Mouse (Mus musculus) B cell, adult 2 months (primary cell): ENCODE measurements around the gene Gm28035.
A peak's percentile ranks its signal among the peaks of the same experiment; 100 is the strongest.

ENCODE experiments used
- DNase-seq, 2 experiments: peaks; one replicate each; pipeline ENCODE4 v3.0.0; 2022

Gm28035 gene

DNA sequence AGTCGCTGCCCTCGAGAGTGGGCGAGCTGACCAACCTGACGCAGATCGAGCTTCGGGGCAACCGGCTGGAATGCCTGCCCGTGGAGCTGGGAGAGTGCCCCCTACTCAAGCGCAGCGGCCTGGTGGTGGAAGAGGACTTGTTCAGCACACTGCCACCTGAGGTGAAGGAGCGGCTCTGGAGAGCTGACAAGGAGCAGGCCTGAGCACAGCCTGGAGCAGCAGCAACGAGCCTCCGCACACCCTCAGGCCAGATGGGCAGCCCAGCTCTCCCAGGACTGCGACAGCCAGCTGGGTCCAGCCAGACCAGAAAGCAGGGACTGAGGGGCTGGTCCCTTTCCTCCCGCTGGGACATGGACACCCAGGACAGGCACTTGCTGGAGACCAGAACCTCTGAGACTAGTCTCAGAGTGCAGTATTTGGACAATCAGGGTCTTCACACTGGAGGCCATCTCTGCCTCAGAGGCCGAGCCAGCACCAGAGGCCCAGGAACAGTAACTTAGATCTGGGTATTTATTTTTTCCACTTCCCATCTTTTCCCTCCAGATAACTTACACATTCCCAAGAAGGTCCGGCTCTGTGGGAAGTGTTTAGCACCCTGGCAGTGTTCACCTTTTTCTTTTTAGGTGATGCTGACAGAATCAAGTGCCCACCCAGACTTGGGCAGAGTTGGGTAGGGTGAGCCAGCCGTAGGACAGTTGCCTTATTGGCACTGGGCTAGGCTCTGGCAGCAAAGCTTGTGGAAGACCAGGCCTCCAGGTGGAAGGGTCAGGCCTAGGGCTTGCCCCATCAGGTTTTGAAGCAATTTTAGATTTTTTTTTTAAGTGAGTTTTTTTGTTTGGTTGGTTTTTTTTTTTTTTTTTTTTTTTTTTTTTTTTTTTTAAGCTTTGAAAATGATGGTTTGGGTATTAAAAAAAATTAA, 21.8 kb downstream of the Gm28035 start:
- no peak for DNase-seq

DNA sequence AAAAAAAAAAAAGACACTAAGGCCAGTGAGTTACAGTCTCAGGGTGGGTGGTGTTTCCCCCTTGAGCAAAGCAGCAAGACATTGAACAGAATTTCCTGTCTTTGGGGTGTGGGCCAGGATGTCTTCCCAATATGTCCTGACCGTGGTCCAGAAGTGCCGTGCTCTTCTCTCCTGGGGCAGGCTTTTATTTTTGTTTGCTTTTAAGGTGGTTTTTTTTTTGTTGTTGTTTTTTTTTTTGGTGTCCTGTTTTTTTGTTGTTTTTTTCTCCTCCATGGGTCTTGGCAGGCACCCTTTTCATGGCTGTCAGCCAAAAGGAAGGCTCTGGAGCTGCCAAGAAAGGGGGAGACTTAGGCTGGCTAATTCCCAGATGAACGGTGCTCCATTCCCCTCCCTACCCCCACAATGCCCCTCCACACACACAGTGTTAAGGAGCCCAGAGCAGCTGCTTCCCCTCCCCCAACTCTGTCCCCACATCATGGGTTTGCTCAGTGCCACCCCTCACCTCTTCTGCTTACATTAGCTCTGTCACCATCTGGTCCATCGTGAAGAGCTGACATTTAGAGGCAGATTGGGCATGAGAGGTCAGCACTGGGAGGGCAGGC, 22.6 kb downstream of the Gm28035 start:
- DNase-seq, result no peak

DNA sequence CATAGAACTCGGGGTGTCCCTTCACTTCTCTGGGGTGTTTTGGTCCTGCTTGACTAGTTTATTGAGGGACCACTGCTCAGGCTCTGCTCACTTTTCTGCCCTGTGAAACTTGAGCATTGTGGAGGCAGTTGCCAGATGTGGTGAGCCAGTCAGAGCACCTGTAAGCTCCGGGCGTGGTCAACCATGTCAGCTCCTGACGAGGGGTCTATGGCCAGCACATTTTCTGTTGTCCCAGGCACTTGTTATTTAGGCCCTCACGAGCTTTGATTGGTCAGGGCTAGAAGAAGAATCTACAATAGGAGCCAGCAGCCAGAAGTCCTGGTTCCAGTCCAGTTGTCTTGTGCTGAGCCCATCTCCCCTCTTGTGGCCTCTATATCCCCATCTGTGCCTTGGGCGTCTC, 23.4 kb downstream of the Gm28035 start:
- no peak for DNase-seq

DNA sequence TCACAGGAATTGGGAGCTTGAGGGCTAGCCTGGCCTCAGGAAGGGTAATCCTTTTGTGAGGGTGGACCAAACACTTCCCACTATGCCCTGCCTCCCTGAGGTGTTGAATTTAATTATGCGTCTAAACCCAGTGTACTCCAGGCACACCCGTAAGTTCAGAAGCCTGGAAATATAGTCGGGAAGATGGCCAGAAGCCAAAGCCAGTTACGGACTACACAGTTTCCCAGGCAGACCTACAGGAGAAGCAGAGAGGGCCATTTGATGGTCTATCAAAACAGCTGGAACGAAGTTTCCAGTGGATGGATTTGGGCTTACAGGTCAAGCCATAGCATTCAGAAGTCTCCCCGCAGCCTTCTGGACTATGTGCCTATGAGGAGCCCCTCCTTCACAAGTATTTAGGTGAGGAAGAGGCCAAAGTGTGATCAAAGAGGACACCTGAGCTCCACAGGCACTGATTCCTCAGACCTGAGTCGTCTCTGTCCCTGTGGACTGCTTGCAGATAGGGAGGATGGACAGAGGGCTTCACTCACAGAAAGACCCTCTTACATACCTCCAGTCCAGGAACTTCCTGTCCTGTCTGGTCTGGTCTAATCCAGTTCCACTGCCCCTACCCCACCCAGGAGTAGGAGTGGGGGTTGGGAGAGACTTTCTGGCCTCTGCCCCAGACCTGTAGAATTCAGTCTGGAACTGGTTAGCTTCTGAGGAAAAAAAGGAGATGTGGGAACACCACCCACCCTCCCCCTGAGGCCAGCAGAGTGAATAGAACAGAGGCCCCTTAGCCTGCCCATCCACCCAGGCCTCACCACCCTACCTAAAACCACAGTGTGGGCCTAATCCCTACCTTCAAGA, 24.5 kb downstream of the Gm28035 start:
- no peak for DNase-seq

DNA sequence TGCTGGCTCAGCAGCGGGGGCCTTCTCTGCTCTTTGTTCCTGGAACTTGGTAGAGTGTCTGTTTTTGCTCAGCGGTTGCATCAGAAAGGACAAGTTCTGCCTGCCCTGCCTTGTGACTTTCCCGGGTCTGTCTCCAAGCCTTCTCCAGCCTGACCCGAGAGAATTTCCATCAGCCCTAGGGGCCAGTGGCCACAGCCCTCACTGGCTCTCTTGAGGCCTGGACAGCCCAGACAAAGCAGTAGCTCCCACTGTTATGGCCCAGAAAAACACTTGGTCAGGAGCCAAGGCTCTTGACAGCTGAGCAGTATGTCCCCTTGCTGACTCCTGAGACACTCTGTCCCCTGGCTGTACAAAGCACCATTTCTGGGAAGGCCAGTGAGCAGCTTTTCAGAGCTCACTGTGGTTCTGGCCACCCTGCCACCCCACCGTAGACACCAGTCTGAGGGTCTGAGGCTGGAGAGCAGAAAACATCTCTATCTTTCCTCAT, 25.4 kb downstream of the Gm28035 start, which contains the start of gene Phyhd1:
Gene Phyhd1, plus strand, starts transcription at position 437 of the 487 bp plus-strand sequence.
- DNase-seq, result no peak

DNA sequence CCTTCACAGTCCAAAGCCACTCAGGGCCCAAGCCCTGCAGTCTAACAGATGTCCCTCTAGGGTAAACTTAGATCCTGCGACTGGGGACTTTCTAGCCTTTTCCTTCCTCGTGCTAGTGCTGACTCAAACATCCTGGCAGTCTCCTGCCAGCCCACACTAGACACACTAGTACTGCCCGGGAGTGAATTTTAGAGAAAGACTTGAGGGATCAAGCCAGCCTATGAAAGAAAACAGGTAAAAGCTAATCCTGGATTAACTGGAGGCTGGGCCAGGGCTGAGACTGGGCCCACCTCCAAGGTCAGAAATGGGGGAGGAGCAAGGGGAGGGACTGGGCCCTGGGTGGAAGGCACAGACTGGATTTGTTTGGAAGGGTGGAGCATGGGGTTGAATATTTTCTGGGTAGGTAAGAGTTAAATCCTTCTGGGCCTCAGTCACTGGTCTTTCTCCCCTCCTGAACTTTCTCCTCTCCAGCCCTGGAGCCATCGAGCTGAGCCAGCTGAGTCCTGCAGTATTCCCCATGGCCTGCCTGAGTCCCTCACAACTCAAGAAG, 26.1 kb downstream of the Gm28035 start:
- DNase-seq, result no peak

DNA sequence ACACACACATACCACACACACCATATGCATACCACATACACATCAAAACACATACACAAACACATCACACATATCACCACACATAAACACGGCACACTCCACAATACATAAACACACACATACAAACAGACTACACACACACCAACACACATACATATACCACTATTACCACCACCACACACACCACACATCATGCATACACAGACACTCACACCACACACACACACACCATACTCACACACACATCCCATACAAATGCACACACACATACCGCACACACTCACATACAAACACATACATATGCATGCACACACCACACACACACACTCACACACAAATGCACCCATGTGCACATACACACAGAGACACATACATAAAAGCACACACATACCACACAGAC, 27.1 kb downstream of the Gm28035 start:
- DNase-seq, result no peak

DNA sequence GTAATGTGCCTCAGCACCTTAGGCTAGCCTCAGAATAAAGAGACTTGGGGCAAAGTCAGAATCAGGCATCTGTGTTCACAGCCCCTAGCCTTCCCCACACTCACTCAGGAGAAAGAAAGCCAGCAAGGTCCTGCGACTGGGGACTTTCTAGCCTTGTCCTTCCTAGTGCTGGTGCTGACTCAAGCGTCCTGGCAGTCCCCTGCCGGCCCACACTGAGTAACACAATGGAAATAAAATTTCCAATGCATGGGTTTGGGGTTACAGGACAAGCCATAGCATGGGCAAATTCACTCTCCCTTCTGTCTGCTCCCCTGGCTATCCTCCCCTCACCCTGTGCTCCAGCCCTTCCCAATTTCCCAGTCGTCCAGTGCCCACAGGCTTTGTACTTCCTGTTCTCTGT, 28.0 kb downstream of the Gm28035 start:
- DNase-seq, result no peak

DNA sequence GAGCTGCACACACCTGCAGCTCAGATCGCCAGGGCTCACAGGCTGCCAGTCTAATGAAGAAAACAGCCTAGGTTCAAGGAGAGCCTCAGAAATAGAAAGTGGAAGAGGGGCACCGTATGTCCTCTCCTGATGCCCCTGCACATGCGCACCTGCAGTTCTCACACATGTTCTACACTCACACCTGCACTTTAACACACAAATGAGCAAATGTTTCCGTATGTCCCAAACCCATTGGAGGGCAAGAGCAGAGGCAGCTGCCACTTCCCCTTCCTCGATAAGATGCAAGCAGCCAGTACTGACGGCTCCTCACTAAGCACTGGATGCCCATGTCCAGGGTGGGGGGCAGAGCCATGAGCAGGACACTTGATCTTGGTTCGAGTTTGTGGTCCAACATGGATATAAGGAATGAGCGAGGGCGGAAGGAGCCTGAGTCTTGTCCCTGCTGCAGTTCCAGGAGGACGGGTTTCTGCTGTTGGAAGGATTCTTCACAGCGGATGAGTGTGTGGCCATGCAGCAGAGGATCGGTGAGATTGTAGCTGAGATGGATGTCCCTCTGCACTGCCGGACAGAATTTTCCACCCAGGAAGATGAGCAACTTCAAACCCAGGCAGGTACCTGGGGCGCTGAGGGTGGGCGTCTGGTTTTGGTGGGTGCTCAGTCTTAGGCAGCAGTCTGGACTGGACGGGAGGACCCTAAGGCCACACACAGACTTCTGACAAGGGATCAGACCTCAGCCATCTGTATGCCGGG, 29.0 kb downstream of the Gm28035 start:
- peak in 1 of 2 experiments; percentile 14 for DNase-seq

DNA sequence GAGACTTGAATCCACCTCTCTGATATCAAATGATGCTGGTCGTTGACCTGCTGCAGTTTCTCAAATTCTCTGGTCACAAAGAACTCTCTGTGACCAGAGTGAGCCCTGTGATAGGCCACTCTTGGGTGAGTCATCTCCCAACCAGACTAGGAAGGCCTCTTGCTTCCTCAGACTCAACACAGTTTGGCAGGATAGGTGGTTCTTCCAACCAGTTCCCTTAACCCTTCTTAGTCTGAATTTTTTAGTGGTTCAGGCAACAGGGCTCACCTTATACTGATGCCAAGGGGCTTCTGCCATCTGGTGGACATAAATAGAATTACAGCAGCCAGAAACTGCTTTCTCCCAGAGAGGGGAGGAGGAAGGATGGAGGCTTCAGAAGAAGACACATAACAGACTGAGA, 29.8 kb downstream of the Gm28035 start:
- DNase-seq, result peak; percentile 71 to 73

DNA sequence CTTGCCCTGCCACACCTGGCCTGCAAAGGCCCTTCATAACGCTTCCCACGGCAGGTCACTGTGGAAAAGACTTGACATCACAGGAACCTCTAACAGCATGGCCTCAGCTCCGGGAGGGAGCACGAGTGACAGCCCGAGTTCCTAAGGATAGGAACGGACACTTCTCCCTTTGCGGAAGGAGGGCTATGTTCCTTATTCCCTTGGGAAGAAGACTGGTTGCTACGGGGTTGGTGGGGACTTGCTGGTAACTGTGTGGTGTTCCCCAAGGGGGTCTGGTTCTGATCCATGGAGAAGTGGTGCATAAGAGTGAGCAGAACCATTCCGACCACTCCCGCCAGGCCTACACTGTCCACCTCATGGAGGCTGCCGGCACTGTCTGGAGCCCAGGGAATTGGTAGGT, 40.4 kb downstream of the Gm28035 start, which contains the start of gene Gm28038:
Gene Gm28038, plus strand, starts transcription at position 301 of the 400 bp plus-strand sequence.
- DNase-seq, result no peak

DNA sequence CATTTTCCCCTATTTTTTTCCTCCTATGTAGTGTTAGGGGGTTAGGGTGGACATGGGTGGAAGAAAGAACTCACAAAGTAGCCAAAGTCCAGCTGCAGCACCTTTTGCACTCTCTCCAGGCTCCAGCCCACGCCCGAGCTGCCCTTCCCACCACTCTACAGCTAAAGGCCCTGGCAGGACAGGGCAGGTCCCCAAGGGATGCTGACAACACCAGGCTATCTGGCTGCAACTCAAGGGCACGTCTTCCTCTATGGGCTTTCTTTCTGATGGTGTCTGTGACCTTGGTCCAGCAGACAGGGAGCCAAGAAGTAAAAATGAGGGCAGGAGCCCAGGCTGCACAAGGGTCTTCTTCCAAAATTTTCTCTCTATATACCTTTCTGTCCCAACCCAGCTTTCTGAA, 41.3 kb downstream of the Gm28035 start:
- no peak for DNase-seq

DNA sequence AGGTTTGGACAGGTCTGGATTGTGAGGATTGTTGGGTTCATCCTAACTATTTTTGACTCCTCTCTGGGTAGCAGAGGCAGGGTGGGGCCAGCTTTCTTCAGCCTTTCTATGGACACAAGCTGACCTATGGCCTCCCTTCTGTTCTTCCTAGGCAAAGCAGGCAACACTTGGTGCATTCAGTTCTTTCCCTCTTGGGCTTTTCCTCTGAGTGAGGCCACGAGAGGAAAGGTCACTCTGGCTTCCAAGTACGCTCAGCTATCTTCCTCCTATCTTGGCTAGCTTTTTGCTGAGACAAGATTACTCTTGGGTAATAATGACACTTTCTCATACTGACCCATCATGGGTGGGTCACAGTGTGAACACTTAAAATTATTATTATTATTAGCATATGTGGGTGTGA, 42.8 kb downstream of the Gm28035 start:
- DNase-seq, result no peak

DNA sequence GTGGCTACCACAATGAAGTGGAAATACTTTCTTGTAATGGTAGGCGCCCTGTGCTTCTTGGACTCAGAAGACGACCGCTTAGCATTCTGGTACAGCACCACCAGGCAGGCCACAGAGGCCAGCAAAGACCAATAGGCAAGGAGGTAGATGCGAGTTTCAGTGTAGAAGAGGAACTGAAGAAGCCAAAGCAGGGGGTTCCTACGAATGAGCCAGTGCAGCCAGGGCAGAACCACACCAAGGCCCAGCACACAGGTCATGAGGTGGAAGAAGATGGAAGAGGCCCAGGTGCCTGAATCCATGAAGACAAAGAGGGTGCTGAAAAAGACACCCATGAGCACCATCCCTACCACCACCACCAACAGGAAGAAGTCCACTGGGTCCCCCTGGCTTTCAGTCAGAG, 44.6 kb downstream of the Gm28035 start:
- DNase-seq, result no peak

DNA sequence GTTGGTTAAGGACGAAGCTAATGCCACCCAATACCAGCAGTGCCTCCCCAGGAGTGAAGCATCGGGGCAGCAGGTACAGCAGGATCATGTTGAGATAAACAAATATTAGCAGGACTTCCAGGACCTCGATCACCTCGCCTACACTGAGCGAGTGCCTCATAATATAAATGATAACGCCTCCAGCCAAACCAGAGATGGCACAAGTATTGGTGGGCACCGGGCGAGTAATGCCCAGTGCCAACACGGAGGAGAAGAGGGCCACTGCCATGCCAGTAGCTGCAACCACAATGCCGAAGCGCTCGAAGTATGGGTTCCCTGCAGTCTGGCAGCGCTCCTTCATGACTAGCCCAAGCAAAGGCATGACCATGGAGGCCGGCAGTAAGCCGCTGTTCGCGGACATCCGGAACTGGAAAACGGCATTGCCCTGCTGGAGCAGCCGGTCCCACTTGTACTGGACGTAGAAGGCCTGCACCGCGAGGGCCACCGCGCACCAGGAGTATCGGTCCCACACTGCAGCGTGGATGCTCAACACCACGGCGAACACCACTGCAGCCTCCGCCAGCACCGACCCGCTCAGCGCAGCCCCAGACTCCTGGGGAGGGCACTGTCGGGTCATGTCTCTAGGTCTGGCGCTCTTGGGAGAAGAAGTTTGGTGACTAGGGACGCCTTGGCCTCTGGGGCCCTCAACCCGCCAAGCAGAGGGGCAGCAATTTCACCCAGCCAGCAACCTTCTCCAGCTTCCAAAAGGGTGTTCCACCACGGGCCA, 45.2 kb downstream of the Gm28035 start:
- DNase-seq, result peak; percentile 5 to 10

DNA sequence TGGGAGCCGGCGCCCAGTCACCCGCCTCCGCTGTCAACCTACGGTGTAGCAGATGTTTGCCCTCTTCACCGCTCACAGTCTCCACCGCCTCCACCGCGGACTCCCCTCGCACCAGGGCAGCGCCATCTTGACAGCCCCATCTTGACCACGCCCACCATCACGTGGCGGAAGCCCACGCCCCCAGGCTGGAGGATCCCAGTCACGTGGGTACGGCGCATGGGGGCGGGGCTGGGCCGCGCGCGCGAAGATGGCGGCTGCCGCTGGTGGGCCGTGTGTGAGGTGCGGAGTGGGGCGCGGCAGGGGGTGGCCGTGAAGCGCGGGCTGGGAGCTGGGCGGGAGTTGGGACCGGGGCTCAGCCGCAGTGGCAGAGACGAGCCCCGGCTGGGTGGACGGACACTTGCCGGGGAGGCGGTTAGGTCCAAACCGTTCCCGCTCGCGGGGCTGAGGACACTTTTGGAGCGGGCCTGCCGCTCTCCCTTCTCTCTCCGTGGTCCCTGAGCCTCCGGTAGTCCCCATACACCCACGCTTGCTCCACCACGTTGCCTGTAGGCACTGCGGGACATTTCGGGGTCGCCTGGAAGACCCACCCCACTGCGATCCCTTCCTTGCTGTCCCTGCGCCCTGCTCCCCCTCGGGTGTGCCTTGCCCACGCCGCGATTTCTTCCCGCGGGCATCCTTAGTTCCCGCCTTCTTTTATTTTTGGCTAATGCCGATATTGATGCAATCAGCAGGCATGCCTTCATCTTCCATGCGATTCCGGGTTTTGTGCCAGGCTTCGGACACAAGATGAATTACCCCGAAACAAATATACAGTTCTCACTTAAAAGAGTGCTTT, 46.0 kb downstream of the Gm28035 start, which contains the start of the genes Dolk and Nup188:
Gene Dolk, minus strand, starts transcription at position 143 of the 835 bp plus-strand sequence.
Gene Nup188, plus strand, starts transcription at position 206 of the 835 bp plus-strand sequence.
- DNase-seq, result peak; percentile 99 to 100

DNA sequence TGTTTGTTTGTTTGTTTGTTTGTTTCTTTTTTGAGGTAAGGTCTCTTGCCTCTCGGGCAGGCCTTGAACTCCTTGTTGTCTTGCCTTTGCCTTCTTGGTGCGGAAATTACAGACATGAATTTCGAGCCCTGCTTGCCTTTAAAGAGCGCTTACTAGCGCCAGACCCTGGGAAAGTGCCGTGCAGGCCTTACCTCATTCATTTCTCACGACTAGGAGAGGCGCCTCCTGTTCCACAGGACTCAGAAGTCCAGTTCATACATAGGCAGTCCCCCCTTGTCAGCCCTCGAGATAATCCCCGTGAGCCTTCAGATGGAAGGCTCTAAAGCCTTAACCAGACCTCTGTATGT, 46.6 kb downstream of the Gm28035 start:
- no peak for DNase-seq

DNA sequence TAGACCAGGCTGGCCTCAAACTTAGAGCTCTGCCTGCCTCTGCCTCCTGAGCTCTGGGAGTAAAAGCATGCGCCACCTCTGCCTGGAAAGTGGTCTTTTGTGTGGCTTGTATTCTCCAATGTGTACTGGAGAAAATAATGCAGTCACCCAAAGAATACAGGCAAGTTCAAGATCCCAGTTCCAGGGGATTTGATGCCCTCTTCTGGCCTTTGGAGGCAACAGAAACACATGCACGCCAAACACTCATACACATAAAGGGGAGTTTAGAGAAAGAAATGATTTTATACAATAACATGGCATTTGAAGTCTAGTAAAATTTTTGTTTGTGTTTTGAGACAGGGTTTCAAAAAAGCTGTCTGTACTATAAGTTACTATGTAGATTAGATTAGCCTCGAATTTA, 59.2 kb downstream of the Gm28035 start:
- no peak for DNase-seq

DNA sequence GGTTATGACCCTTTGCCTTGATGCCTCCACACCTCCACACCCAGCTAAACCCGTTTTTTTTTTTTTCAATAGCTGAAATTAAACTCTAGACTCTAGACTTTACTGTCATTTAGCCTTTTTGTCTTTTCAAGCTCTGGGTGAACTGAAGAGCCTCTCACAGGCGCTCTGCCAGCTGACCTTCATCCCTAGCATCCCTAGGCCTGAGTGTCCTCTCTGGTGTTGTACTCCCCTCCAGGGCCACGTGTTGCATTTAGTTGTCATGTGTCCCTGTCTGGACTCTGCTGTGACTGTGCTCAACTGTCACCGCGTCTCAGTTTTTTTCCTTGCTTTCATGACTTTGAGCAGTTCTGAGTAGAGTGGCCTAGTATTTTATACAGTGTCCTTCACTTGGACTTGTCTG, 59.6 kb downstream of the Gm28035 start:
- DNase-seq, result no peak

DNA sequence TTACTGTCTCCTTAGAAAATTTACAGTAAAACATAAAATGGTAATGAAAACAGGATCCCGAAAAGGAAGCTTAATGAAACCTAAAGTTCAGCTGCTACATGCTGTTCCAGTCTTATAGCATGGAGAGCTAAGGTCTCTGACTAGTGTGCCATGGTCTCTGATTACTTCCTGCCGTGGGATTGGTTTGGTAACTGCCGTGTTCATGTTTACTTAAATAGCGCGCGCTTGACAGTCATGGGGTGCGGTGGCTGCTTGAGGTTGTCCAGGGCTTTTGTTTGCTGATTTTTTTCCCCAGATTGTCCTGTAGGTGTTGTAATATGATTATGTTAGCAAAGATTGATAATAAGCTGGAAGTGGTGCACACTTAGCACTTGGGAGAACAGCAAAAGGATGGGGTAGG, 65.7 kb downstream of the Gm28035 start:
- DNase-seq, result no peak
